Mouse (Mus musculus): ENCODE measurements around the gene Tubb2a. TPM values are rescaled to one million over a fixed set of nuclear protein-coding genes. Genes with fewer than 3 reads are reported as not detected.
"Not testable (repeated sequence)": the region's sequence is repeated elsewhere in the genome, so short reads cannot be mapped to it uniquely, and the experiment has no call there.

The Tubb2a gene
- polyA plus RNA-seq, 1 experiment = 28.7 TPM

DNA sequence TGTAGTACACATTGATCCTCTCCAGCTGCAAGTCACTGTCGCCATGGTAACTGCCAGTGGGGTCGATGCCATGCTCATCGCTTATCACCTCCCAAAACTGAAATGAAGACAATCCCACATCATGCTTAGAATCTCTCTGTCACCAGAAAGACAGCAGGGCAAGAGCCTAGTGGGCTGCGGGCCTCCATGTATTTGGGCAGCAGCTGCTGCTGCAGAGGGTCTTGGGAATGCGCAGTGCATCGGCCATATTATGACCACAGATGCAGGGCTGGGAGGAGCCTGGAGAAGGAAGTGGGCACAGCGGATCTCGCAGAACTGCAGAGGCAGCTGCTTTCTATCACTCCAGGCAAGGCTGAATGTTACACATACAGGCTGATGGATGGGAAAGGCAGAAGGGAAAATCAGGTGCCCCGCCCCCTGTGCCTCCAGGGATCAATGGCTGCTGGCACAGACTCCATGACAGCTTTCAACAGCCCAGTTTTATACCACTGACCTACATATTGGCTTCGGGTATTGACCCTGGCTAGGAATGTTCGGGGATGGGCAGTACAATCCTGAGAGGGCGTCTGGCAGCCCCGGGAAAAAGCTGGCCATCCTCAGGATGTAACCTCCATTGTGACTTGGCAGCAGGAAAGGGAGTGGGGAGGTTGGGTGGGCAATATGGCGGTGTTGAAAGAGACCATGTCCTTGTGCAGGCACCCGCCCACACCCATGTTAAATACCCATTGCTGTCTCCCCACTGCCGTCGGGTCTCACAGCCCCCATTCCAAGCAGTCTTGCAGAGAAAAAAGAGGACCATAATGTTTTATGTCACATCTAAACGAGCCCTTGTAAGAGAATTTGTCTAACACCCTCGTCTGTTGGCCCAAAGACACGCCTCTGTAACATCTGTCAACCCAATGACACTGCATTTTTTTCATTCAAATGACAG lies 981 bp downstream of the Tubb2a start:
- Histone ChIP-seq H3K27me3 (ENCODE audit: control insufficient read depth, insufficient read depth, low read length, poor library complexity, severe bottlenecking) (no peaks in the 10 kb centered on the region), H3K4me1 (ENCODE audit: control insufficient read depth, insufficient read depth, low read length) (peaks cover 3% of the 10 kb centered on the region), H3K36me3 (ENCODE audit: control insufficient read depth, insufficient read depth, low read length, poor library complexity, severe bottlenecking) (no peaks in the 10 kb centered on the region), H3K4me3 (ENCODE audit: low read depth, low read length) (peak overlapping the region; percentile 4; the same call in 1 of the 2 replicates), H3K9me3 (replicated peaks; ENCODE audit: control insufficient read depth, insufficient read depth, low read length, poor library complexity, severe bottlenecking) (no peaks in the 10 kb centered on the region), H3K9ac (ENCODE audit: low read depth, poor library complexity, severe bottlenecking) (no peak overlapping the region), H3K27ac (ENCODE audit: insufficient read depth, low read length) (no peak overlapping the region)
- TF ChIP-seq CTCF (IDR thresholded peaks at IDR 0.05; ENCODE audit: low read depth, low read length) (no peak), EP300 (IDR thresholded peaks at IDR 0.05; ENCODE audit: insufficient read depth, low read depth, low read length) (no peak), POLR2A (IDR thresholded peaks at IDR 0.05; ENCODE audit: insufficient read depth, low read length) (no peak)

DNA sequence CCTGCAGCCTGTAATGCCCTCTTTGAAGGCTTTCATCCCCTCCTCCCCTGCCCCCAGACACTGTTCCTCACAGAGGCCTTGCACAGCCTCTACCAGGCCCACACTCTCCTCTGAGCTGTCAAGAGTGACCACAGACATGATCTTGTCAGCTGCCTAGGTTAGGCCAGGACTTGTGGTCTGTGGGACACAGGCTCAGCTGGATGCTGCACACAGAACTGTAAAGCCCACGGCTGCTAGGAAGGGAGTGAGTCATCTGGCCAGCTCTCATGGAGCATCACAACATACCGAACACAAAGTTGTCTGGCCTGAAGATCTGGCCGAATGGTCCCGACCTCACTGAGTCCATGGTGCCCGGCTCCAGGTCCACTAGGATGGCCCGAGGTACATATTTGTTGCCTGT lies 1.9 kb downstream of the Tubb2a start:
- not testable (repeated sequence) for H3K36me3 ChIP-seq (ENCODE audit: control insufficient read depth, insufficient read depth, low read length, poor library complexity, severe bottlenecking); H3K27ac ChIP-seq (ENCODE audit: insufficient read depth, low read length); H3K4me3 ChIP-seq (ENCODE audit: low read depth, low read length); H3K9ac ChIP-seq (ENCODE audit: low read depth, poor library complexity, severe bottlenecking); H3K4me1 ChIP-seq (ENCODE audit: control insufficient read depth, insufficient read depth, low read length); H3K27me3 ChIP-seq (ENCODE audit: control insufficient read depth, insufficient read depth, low read length, poor library complexity, severe bottlenecking); H3K9me3 ChIP-seq (replicated peaks; ENCODE audit: control insufficient read depth, insufficient read depth, low read length, poor library complexity, severe bottlenecking)

DNA sequence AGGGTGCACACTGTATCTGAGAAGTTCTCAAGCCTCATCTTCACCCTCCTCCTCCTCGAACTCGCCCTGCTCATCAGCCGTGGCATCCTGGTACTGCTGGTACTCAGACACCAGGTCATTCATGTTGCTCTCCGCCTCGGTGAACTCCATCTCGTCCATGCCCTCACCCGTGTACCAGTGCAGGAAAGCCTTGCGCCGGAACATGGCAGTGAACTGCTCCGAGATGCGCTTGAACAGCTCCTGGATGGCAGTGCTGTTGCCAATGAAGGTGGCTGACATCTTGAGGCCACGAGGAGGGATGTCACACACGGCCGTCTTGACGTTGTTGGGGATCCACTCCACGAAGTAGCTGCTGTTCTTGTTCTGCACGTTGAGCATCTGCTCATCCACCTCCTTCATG lies 3.4 kb downstream of the Tubb2a start:
- not testable (repeated sequence) for H3K4me1 ChIP-seq (ENCODE audit: control insufficient read depth, insufficient read depth, low read length); H3K27ac ChIP-seq (ENCODE audit: insufficient read depth, low read length); H3K4me3 ChIP-seq (ENCODE audit: low read depth, low read length); H3K9ac ChIP-seq (ENCODE audit: low read depth, poor library complexity, severe bottlenecking); H3K9me3 ChIP-seq (replicated peaks; ENCODE audit: control insufficient read depth, insufficient read depth, low read length, poor library complexity, severe bottlenecking); H3K36me3 ChIP-seq (ENCODE audit: control insufficient read depth, insufficient read depth, low read length, poor library complexity, severe bottlenecking); H3K27me3 ChIP-seq (ENCODE audit: control insufficient read depth, insufficient read depth, low read length, poor library complexity, severe bottlenecking)

DNA sequence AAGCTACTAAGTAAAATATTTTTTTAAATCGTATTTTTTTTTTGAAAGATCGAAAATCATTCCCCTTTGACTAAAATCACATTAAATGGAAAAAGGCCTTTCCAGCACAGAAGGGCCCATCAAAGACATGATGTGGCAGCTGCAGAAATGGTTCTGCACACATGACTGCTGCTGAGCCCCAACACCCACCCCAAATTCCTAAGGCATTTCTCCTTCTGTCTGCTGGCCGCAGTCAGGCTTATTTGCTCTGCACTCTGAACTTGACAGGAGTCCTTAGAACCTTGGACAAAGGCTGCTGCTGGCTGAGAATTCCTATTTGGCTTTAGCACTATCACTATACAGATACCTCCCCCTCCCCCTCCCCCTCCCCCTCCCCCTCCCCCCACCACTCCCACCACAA lies 5.0 kb downstream of the Tubb2a start:
- no peaks in the 10 kb centered on the region for H3K27me3 ChIP-seq (ENCODE audit: control insufficient read depth, insufficient read depth, low read length, poor library complexity, severe bottlenecking)
- no peak overlapping the region for H3K9ac ChIP-seq (ENCODE audit: low read depth, poor library complexity, severe bottlenecking)
- H3K4me3 ChIP-seq (ENCODE audit: low read depth, low read length) = no peak overlapping the region
- H3K9me3 ChIP-seq (replicated peaks; ENCODE audit: control insufficient read depth, insufficient read depth, low read length, poor library complexity, severe bottlenecking) = no peaks in the 10 kb centered on the region
- H3K36me3 ChIP-seq (ENCODE audit: control insufficient read depth, insufficient read depth, low read length, poor library complexity, severe bottlenecking) = no peaks in the 10 kb centered on the region
- no peak overlapping the region for H3K27ac ChIP-seq (ENCODE audit: insufficient read depth, low read length)
- peaks cover 3% of the 10 kb centered on the region for H3K4me1 ChIP-seq (ENCODE audit: control insufficient read depth, insufficient read depth, low read length)
- TF ChIP-seq POLR2A (IDR thresholded peaks at IDR 0.05; ENCODE audit: insufficient read depth, low read length) (no peak), EP300 (IDR thresholded peaks at IDR 0.05; ENCODE audit: insufficient read depth, low read depth, low read length) (no peak), CTCF (IDR thresholded peaks at IDR 0.05; ENCODE audit: low read depth, low read length) (no peak)

DNA sequence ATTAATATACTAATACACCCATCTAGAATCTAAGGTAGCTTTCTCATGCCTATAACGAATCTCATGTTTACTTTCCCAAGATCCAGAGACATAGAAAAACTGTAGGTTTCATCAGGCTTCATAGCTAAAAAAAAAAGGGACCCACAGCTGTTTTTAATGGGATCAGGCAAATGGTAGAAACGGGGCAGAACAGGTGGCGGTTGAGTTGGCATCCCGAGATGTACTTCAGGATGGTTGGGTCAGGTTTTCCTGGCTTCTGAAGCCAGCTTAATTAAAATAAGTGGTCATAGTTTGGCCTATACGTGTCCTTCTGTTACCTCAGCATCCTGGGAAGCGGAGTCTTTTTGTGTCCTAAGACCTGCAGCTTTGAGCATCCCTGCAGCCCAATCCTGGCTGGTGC lies 6.0 kb downstream of the Tubb2a start:
- no peaks in the 10 kb centered on the region for H3K36me3 ChIP-seq (ENCODE audit: control insufficient read depth, insufficient read depth, low read length, poor library complexity, severe bottlenecking)
- TF ChIP-seq POLR2A (IDR thresholded peaks at IDR 0.05; ENCODE audit: insufficient read depth, low read length) = no peak
- H3K9me3 ChIP-seq (replicated peaks; ENCODE audit: control insufficient read depth, insufficient read depth, low read length, poor library complexity, severe bottlenecking) = no peaks in the 10 kb centered on the region
- no peak overlapping the region for H3K4me3 ChIP-seq (ENCODE audit: low read depth, low read length)
- H3K27me3 ChIP-seq (ENCODE audit: control insufficient read depth, insufficient read depth, low read length, poor library complexity, severe bottlenecking) = no peaks in the 10 kb centered on the region
- H3K9ac ChIP-seq (ENCODE audit: low read depth, poor library complexity, severe bottlenecking) = no peak overlapping the region
- no peak overlapping the region for H3K27ac ChIP-seq (ENCODE audit: insufficient read depth, low read length)
- peaks cover under 1% of the 10 kb centered on the region for H3K4me1 ChIP-seq (ENCODE audit: control insufficient read depth, insufficient read depth, low read length)

DNA sequence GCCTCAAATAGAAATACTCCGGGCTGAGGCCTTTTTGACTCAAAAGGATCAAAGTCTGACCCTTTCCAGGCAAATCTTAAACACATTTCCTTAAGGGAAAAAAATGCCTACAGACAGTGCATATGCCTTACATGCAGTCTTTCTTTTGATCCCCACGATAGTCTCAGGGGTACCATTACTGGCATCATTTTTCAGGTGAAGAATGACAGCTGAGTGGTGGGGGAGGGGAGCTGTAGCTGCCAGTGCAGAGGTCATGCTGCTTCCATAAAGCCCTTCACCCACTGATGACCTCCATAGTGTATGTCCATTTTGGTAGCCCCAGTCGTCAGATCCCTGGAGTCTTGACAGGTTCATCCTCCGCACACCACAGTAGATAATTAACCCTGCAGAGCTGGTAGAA lies 7.5 kb downstream of the Tubb2a start:
- Histone ChIP-seq H3K4me3 (ENCODE audit: low read depth, low read length) (no peak overlapping the region), H3K9ac (ENCODE audit: low read depth, poor library complexity, severe bottlenecking) (no peak overlapping the region), H3K27me3 (ENCODE audit: control insufficient read depth, insufficient read depth, low read length, poor library complexity, severe bottlenecking) (no peaks in the 10 kb centered on the region), H3K27ac (ENCODE audit: insufficient read depth, low read length) (no peak overlapping the region), H3K36me3 (ENCODE audit: control insufficient read depth, insufficient read depth, low read length, poor library complexity, severe bottlenecking) (no peaks in the 10 kb centered on the region), H3K4me1 (ENCODE audit: control insufficient read depth, insufficient read depth, low read length) (no peaks in the 10 kb centered on the region), H3K9me3 (replicated peaks; ENCODE audit: control insufficient read depth, insufficient read depth, low read length, poor library complexity, severe bottlenecking) (no peaks in the 10 kb centered on the region)
- TF ChIP-seq EP300 (IDR thresholded peaks at IDR 0.05; ENCODE audit: insufficient read depth, low read depth, low read length) = no peak
- no peak for TF ChIP-seq CTCF (IDR thresholded peaks at IDR 0.05; ENCODE audit: low read depth, low read length)
- TF ChIP-seq POLR2A (IDR thresholded peaks at IDR 0.05; ENCODE audit: insufficient read depth, low read length) = no peak
